Mouse (Mus musculus) urinary bladder, adult 2 months (tissue): Measurements from ENCODE around the gene Ptp4a2. TPM values are rescaled to one million over a fixed set of nuclear protein-coding genes. Genes with fewer than 3 reads are reported as not detected.
"Not testable (repeated sequence)": the region's sequence is repeated elsewhere in the genome, so short reads cannot be mapped to it uniquely, and the experiment has no call there.

Experiments
- DNase-seq: peaks from one replicate; pipeline ENCODE4 v3.0.0; 2022; ENCODE audit warnings: low spot score
- polyA plus RNA-seq: library from polyadenylated mRNA; depleted of rRNA; stranded (reverse); fragments of >200 nt; gene quantifications from 2 replicates; pipeline ENCODE4 v1.2.3, GENCODE M21; 2012; rRNA removed

Gene Ptp4a2
- 121 and 139 TPM in 2 replicates for polyA plus RNA-seq

GRCm38 (mm10) chr4:129810798-129811604, at the start of gene Ptp4a2:
TSS of gene Ptp4a2 (plus strand) at chr4:129811219.
- DNase-seq = peak; percentile 61

- no peak for DNase-seq
Measured at GRCm38 (mm10) chr4:129761606-129762005, 49.4 kb upstream of the Ptp4a2 start.

- DNase-seq = not testable (repeated sequence)
Measured at GRCm38 (mm10) chr4:129762496-129762895, 48.5 kb upstream of the Ptp4a2 start.

GRCm38 (mm10) chr4:129765351-129765750, 45.7 kb upstream of the Ptp4a2 start:
- no peak for DNase-seq

GRCm38 (mm10) chr4:129767782-129768181, 43.2 kb upstream of the Ptp4a2 start:
- DNase-seq = no peak

GRCm38 (mm10) chr4:129768742-129769141, 42.3 kb upstream of the Ptp4a2 start:
- DNase-seq = not testable (repeated sequence)

GRCm38 (mm10) chr4:129770600-129770999, 40.4 kb upstream of the Ptp4a2 start:
- DNase-seq = no peak

GRCm38 (mm10) chr4:129771314-129771671, 39.7 kb upstream of the Ptp4a2 start:
- no peak for DNase-seq

GRCm38 (mm10) chr4:129771672-129772521, 39.1 kb upstream of the Ptp4a2 start:
- DNase-seq = no peak

GRCm38 (mm10) chr4:129781881-129782675, 28.9 kb upstream of the Ptp4a2 start:
- DNase-seq = no peak

- DNase-seq = no peak
Measured at GRCm38 (mm10) chr4:129782857-129783331, 28.1 kb upstream of the Ptp4a2 start.

- DNase-seq = no peak
Measured at GRCm38 (mm10) chr4:129783506-129783905, 27.5 kb upstream of the Ptp4a2 start.

GRCm38 (mm10) chr4:129785178-129785577, 25.8 kb upstream of the Ptp4a2 start:
- no peak for DNase-seq

- DNase-seq = no peak
Measured at GRCm38 (mm10) chr4:129788693-129789092, 22.3 kb upstream of the Ptp4a2 start.

GRCm38 (mm10) chr4:129789635-129790034, 21.4 kb upstream of the Ptp4a2 start:
- no peak for DNase-seq

GRCm38 (mm10) chr4:129790475-129790874, 20.5 kb upstream of the Ptp4a2 start:
- DNase-seq = no peak

- DNase-seq = no peak
Measured at GRCm38 (mm10) chr4:129791399-129791798, 19.6 kb upstream of the Ptp4a2 start.

- no peak for DNase-seq
Measured at GRCm38 (mm10) chr4:129792666-129793202, 18.3 kb upstream of the Ptp4a2 start.

- DNase-seq = peak; percentile 49
Measured at GRCm38 (mm10) chr4:129793713-129794329, 17.2 kb upstream of the Ptp4a2 start.

GRCm38 (mm10) chr4:129795151-129795860, 15.7 kb upstream of the Ptp4a2 start:
- DNase-seq = no peak
